Mouse (Mus musculus) C2C12 (cell line): ENCODE results near the gene Rbl1. TPM values are rescaled to one million over a fixed set of nuclear protein-coding genes. Genes with fewer than 3 reads are reported as not detected.
"Not testable (repeated sequence)": the region's sequence is repeated elsewhere in the genome, so short reads cannot be mapped to it uniquely, and the experiment has no call there.

ENCODE experiments used
- H3K27me3 ChIP-seq: one replicate; pipeline ENCODE4 v1.6.1; 2011; ENCODE audit not compliant: control insufficient read depth, insufficient read depth, insufficient read length
- H3K36me3 ChIP-seq: one replicate; pipeline ENCODE4 v1.6.1; 2011; ENCODE audit not compliant: control insufficient read depth, insufficient read depth
- H3K4me3 ChIP-seq: one replicate; pipeline ENCODE4 v1.5.1; 2011; ENCODE audit warnings: mild to moderate bottlenecking, control low read depth; ENCODE audit not compliant: poor library complexity, insufficient read depth, severe bottlenecking
- H3K79me2 ChIP-seq: one replicate; pipeline ENCODE4 v1.6.1; 2011; ENCODE audit not compliant: control insufficient read depth, insufficient read depth
- H3K79me3 ChIP-seq: one replicate; pipeline ENCODE4 v1.6.1; 2011; ENCODE audit warnings: low read depth, control low read depth
- H3ac ChIP-seq: one replicate; pipeline ENCODE3; 2011; ENCODE audit warnings: low read depth; ENCODE audit not compliant: control insufficient read depth, insufficient read length
- CEBPB ChIP-seq: IDR thresholded peaks from one replicate; pipeline ENCODE4 v1.6.1; 2011; ENCODE audit warnings: low read depth, mild to moderate bottlenecking, control low read depth, moderate library complexity
- CTCF ChIP-seq: IDR thresholded peaks from one replicate; pipeline ENCODE4 v1.5.1; 2011; ENCODE audit not compliant: control insufficient read depth, insufficient read depth, insufficient read length
- FOSL1 ChIP-seq: IDR thresholded peaks from one replicate; pipeline ENCODE4 v1.8.0; 2011; ENCODE audit warnings: mild to moderate bottlenecking, low read length; ENCODE audit not compliant: poor library complexity, insufficient read depth, severe bottlenecking
- MAX ChIP-seq: IDR thresholded peaks from one replicate; pipeline ENCODE4 v1.6.1; 2011; ENCODE audit warnings: mild to moderate bottlenecking, control low read depth
- MYOD1 ChIP-seq: IDR thresholded peaks from one replicate; pipeline ENCODE4 v1.6.1; 2011; ENCODE audit warnings: low read depth; ENCODE audit not compliant: control insufficient read depth, insufficient read length
- MYOG ChIP-seq: IDR thresholded peaks from one replicate; pipeline ENCODE4 v1.6.1; 2011; ENCODE audit not compliant: control insufficient read depth, insufficient read length; ENCODE audit errors: extremely low read depth
- USF1 ChIP-seq: IDR thresholded peaks from one replicate; pipeline ENCODE4 v1.6.1; 2011; ENCODE audit warnings: low read depth, mild to moderate bottlenecking, control low read depth, moderate library complexity
- polyA plus RNA-seq: library from polyadenylated mRNA; unstranded; fragments of >200 nt; fragmentation: generic; extraction: Trizol; gene quantifications from one replicate; pipeline ENCODE4 v1.2.1, GENCODE M21; 2012; ENCODE audit warnings: missing spikeins

Rbl1 gene
- polyA plus RNA-seq, 1 experiment = 7.7 TPM

DNA sequence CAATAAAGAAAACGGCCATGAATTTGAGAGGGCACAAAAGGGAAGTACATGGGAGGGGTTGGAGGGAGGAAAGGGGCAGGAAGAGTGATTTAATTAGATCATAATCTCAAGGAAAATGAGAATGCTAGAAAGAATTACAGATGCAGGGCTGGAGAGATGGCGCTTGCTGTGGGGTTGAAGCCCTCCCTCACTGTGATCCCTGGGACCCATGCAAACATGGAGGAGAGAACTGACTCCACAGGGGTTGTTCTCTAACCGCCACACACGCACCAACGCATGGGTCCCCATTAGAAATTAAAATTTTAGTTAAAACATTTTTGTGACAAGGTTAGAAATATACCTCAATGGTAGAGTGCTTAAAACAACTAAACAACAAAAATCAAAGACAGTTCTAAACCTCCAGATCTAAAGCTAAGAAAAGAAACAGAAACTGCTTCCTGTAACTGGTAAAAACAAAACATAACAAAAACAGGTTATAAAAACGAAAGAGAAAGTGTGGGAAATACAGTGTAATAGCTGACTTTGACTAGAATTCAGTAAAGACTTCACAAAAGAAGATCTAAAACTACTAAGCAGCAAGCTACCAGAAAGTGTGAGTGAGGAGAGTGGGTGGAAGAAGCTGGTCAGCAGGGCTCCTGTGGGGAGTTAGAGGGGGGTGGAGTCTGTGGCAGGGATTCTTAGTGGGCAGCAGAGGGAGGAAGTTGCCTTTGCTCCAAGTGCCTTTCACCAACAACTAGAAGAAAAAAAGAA is 3.1 kb downstream of the Rbl1 start:
- Histone ChIP-seq H3K79me3 (peaks cover 17% of the 10 kb centered on the region), H3ac (no peak overlapping the region), H3K4me3 (no peak overlapping the region), H3K27me3 (no peaks in the 10 kb centered on the region), H3K36me3 (peaks cover 42% of the 10 kb centered on the region), H3K79me2 (peaks cover 29% of the 10 kb centered on the region)
- TF ChIP-seq MYOD1 (no peak), USF1 (no peak), FOSL1 (no peak), MAX (no peak), CTCF (no peak), MYOG (no peak), CEBPB (no peak)

DNA sequence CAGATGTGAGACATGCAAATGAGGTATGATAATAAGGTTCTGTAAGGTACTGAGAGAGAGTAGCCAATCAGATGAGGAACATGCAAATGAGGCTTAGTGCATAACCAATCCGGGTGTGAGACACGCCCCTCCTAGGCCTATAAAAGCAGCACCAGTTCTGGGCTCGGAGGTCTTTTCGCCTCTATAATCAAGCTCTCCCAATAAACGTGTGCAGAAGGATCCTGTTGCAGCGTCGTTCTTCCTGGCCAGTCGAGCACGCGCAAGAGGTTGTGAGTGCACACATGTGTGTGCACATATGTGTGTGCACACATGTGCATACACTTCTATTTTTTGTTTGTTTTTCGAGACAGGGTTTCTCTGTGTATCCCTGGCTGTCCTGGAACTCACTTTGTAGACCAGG is 5.9 kb downstream of the Rbl1 start:
- Histone ChIP-seq H3K79me2 (peaks cover 22% of the 10 kb centered on the region), H3K36me3 (peaks cover 70% of the 10 kb centered on the region), H3K79me3 (peaks cover 13% of the 10 kb centered on the region)
- not testable (repeated sequence) for H3ac ChIP-seq, H3K27me3 ChIP-seq, H3K4me3 ChIP-seq

- Histone ChIP-seq H3K4me3 (no peak overlapping the region), H3ac (no peak overlapping the region), H3K79me3 (no peaks in the 10 kb centered on the region), H3K79me2 (no peaks in the 10 kb centered on the region), H3K27me3 (no peaks in the 10 kb centered on the region), H3K36me3 (peaks cover 98% of the 10 kb centered on the region)
- TF ChIP-seq CEBPB (no peak), FOSL1 (no peak), MYOD1 (no peak), MYOG (no peak), MAX (no peak), CTCF (no peak), USF1 (no peak)
These were observed 13.7 kb downstream of the Rbl1 start for GRCm38 (mm10) chr2:157190651-157191050.

DNA sequence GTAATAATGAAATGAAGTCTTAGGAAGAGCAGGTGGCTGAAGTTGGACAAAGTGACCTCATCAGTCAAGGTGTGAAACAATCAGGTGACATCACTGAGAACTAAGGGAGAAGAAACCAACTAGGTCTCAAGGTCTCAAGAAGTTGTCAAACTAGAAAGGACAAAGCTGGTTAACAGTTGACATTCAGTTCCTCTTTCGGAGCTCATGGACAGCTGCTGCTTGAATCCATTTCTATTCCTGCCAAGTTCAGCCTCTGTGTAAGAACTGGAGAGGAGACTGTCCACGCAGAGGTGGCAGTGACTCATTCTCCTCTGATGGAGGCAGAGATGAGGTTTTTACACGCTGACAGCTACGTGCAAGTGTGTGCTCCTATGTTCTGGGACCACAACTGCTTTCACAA is 17.1 kb downstream of the Rbl1 start:
- no peaks in the 10 kb centered on the region for H3K79me3 ChIP-seq
- H3K36me3 ChIP-seq = peaks cover 91% of the 10 kb centered on the region
- H3ac ChIP-seq = no peak overlapping the region
- TF ChIP-seq MYOD1 = no peak
- no peak for TF ChIP-seq MAX
- TF ChIP-seq FOSL1 = no peak
- TF ChIP-seq MYOG = no peak
- TF ChIP-seq USF1 = no peak
- no peak for TF ChIP-seq CEBPB
- TF ChIP-seq CTCF = no peak
- H3K27me3 ChIP-seq = no peaks in the 10 kb centered on the region
- no peaks in the 10 kb centered on the region for H3K79me2 ChIP-seq
- no peak overlapping the region for H3K4me3 ChIP-seq

GRCm38 (mm10) chr2:157186504-157186903 is 17.8 kb downstream of the Rbl1 start:
- TF ChIP-seq MYOD1 (no peak), CEBPB (no peak), USF1 (no peak), MAX (no peak), MYOG (no peak), FOSL1 (no peak), CTCF (no peak)
- H3K36me3 ChIP-seq = peaks cover 90% of the 10 kb centered on the region
- no peak overlapping the region for H3K4me3 ChIP-seq
- no peak overlapping the region for H3ac ChIP-seq
- H3K79me3 ChIP-seq = no peaks in the 10 kb centered on the region
- no peaks in the 10 kb centered on the region for H3K27me3 ChIP-seq
- no peaks in the 10 kb centered on the region for H3K79me2 ChIP-seq

- no peaks in the 10 kb centered on the region for H3K79me3 ChIP-seq
- peaks cover 87% of the 10 kb centered on the region for H3K36me3 ChIP-seq
- TF ChIP-seq USF1 (no peak), MYOD1 (no peak), MAX (no peak), MYOG (no peak), FOSL1 (no peak), CEBPB (no peak), CTCF (no peak)
- H3K4me3 ChIP-seq = no peak overlapping the region
- H3K27me3 ChIP-seq = no peaks in the 10 kb centered on the region
- no peak overlapping the region for H3ac ChIP-seq
- H3K79me2 ChIP-seq = no peaks in the 10 kb centered on the region
These were observed 19.2 kb downstream of the Rbl1 start for GRCm38 (mm10) chr2:157185022-157185660.
